In genomic region chr11:117479007-117479719, GRCm38 (mm10) we compare ENCODE assay signal across 9 mouse cellular contexts. TPM values are rescaled to one million over a fixed set of nuclear protein-coding genes. Genes with fewer than 3 reads are reported as not detected.
DNase-seq lines count a peak whose midpoint lies in the region; ATAC-seq and TF ChIP-seq lines count a peak whose summit lies in the region.
"Had no signal": no experiment of that assay in that cellular context is flagged by ENCODE, and none has a peak within 500 bp of the region (broad histone marks: within the 10 kb centered on the region; RNA-seq: fewer than 3 reads in every experiment).

No protein-coding gene starts in this region.

- intact Hi-C loops in left cerebral cortex, postnatal 14 days (cut with DNase I), result loop anchor here (5.0 kb wide), 1 partner anchor 87 kb away; no protein-coding TSS in a partner anchor

- 6% methylated on average over 13 of the region's 13 CpGs for WGBS in embryonic facial prominence, embryonic 12.5 days
- 10% methylated on average over 13 of the region's 13 CpGs for WGBS in heart, embryonic 12.5 days

- no peaks in the 10 kb centered on the region for H3K36me3 ChIP-seq in E14TG2a.4 (ENCODE audit: insufficient read depth, low read length)
- no peaks in the 10 kb centered on the region for H3K36me3 ChIP-seq in embryonic facial prominence, embryonic 12.5 days
- H3K36me3 ChIP-seq in heart, embryonic 12.5 days, result no peaks in the 10 kb centered on the region

- peak; percentile 70 for DNase-seq in NIH3T3 (ENCODE audit: low read depth)
- DNase-seq in left cerebral cortex, postnatal 14 days (ENCODE audit: low spot score in 2 of 2), result peak; percentile 52 to 73
- peak; percentile 67 for DNase-seq in retina, embryonic 14.5 days (ENCODE audit: low spot score)
- DNase-seq in spleen, postnatal 4 days (ENCODE audit: low spot score in 2 of 2), result no peak
- DNase-seq in B cell, adult 2 months, result no peak

- ATAC-seq in embryonic facial prominence, embryonic 12.5 days (ENCODE audit: insufficient number of reproducible peaks, insufficient read depth, low FRiP score, low TSS enrichment), result peak; percentile 35; the same call in 1 of the 2 replicates
- no peak for ATAC-seq in heart, embryonic 12.5 days (ENCODE audit: insufficient number of reproducible peaks, low FRiP score)

- H3K4me3 ChIP-seq in E14TG2a.4 (replicated peaks; ENCODE audit: low read length), result peak overlapping the region; percentile 45
- 0 out of 2 replicates have a peak overlapping the region, but pooled peaks have one; percentile 9 for H3K4me3 ChIP-seq in embryonic facial prominence, embryonic 12.5 days
- H3K4me3 ChIP-seq in heart, embryonic 12.5 days, result no peak overlapping the region
- H3K4me3 ChIP-seq: megakaryocyte, embryonic 14.5 days had no signal

- H3K9me3 ChIP-seq in E14TG2a.4 (ENCODE audit: low read length), result peaks cover 5% of the 10 kb centered on the region
- H3K9me3 ChIP-seq in embryonic facial prominence, embryonic 12.5 days, result no peaks in the 10 kb centered on the region; the same call in 1 of the 2 replicates
- peaks cover 8% of the 10 kb centered on the region; the same call in 1 of the 2 replicates for H3K9me3 ChIP-seq in heart, embryonic 12.5 days (replicated peaks)

- no peak for TF ChIP-seq CTCF in E14TG2a.4 (conservative IDR thresholded peaks at IDR 0.05; ENCODE audit: low read length)

- no peaks in the 10 kb centered on the region for H3K27me3 ChIP-seq in E14TG2a.4 (ENCODE audit: insufficient read depth, low read length)
- H3K27me3 ChIP-seq in embryonic facial prominence, embryonic 12.5 days, result no peaks in the 10 kb centered on the region
- H3K27me3 ChIP-seq in heart, embryonic 12.5 days (replicated peaks), result peaks cover 14% of the 10 kb centered on the region; the same call in 1 of the 2 replicates

- peak overlapping the region; percentile 27; the same call in 1 of the 2 replicates for H3K9ac ChIP-seq in embryonic facial prominence, embryonic 12.5 days
- no peak overlapping the region for H3K9ac ChIP-seq in heart, embryonic 12.5 days

- peak overlapping the region; percentile 97 for H3K27ac ChIP-seq in embryonic facial prominence, embryonic 12.5 days
- peak overlapping the region; percentile 30 for H3K27ac ChIP-seq in heart, embryonic 12.5 days (ENCODE audit: poor library complexity, severe bottlenecking)

- peaks cover 86% of the 10 kb centered on the region for H3K4me1 ChIP-seq in E14TG2a.4 (replicated peaks; ENCODE audit: low read depth, low read length)
- H3K4me1 ChIP-seq in embryonic facial prominence, embryonic 12.5 days, result peaks cover 64% of the 10 kb centered on the region
- peaks cover 26% of the 10 kb centered on the region for H3K4me1 ChIP-seq in heart, embryonic 12.5 days (replicated peaks)

- peak overlapping the region; percentile 29 for H3K4me2 ChIP-seq in embryonic facial prominence, embryonic 12.5 days (replicated peaks)
- peak overlapping the region; percentile 38 for H3K4me2 ChIP-seq in heart, embryonic 12.5 days

RNA-seq across cellular contexts. Expression of gene Gm11733, which starts 5.0 kb away (rescaled TPM):
- not detected in 2 replicates for polyA plus RNA-seq in embryonic facial prominence, embryonic 12.5 days (2016; fragmentation: Nextera tagmentation; extraction: Ambion mirVana)
- polyA plus RNA-seq in heart, embryonic 12.5 days (2016; fragmentation: Nextera tagmentation; extraction: Ambion mirVana), result not detected in 2 replicates
- total RNA-seq in left cerebral cortex, postnatal 14 days (2021), result under 1 TPM in 1 of 2 experiments, not detected in 1; 0.35 TPM

Comparison
In these comparisons a context has a peak if more than half of its experiments do, and no peak if none do; other contexts are left out.
1. DNase-seq: peak in NIH3T3 (single experiment), left cerebral cortex, postnatal 14 days (2 of 2) and retina, embryonic 14.5 days (single experiment); none in spleen, postnatal 4 days (0 of 2) and B cell, adult 2 months (0 of 2).